Mouse (Mus musculus) testis, adult 2 months (tissue): ENCODE data around the gene Acin1.

Experiments used
- CTCF ChIP-seq: fragments of 200-500 bp; IDR thresholded peaks from 2 replicates; pipeline ENCODE4 v1.5.1; 2012; ENCODE audit warnings: low read depth, mild to moderate bottlenecking, inconsistent platforms, low read length, moderate library complexity; ENCODE audit not compliant: control insufficient read depth, insufficient read depth, insufficient replicate concordance
- POLR2A ChIP-seq: fragments of 200-500 bp; IDR thresholded peaks from 2 replicates; pipeline ENCODE4 v1.6.1; 2012; ENCODE audit warnings: low read depth, mild to moderate bottlenecking, inconsistent platforms, low read length, moderate library complexity; ENCODE audit not compliant: control insufficient read depth

GRCm38 (mm10) chr14:54660009-54660408 is 26.7 kb downstream of the Acin1 start:
- TF ChIP-seq CTCF = no peak
- TF ChIP-seq POLR2A = no peak
